Mouse (Mus musculus) ES-E14 (cell line): ENCODE measurements around the gene Prmt8.

Source experiments
- CHD2 ChIP-seq: IDR thresholded peaks from 2 replicates; pipeline ENCODE4 v1.6.1; 2014; ENCODE audit warnings: mild to moderate bottlenecking, low read depth, low read length, inconsistent platforms
- HCFC1 ChIP-seq: IDR thresholded peaks from 2 replicates; pipeline ENCODE4 v1.6.1; 2012; ENCODE audit warnings: low read length, inconsistent platforms, borderline replicate concordance; ENCODE audit not compliant: insufficient read depth
- MAFK ChIP-seq: IDR thresholded peaks from 2 replicates; pipeline ENCODE4 v1.6.1; 2014; ENCODE audit warnings: mild to moderate bottlenecking, low read depth, low read length, inconsistent platforms; ENCODE audit not compliant: insufficient read depth
- ZC3H11A ChIP-seq: IDR thresholded peaks from 2 replicates; pipeline ENCODE4 v1.6.1; 2012; ENCODE audit warnings: low read depth, mild to moderate bottlenecking, inconsistent platforms, low read length, borderline replicate concordance
- ZNF384 ChIP-seq: IDR thresholded peaks from 2 replicates; pipeline ENCODE4 v1.6.1; 2012; ENCODE audit warnings: low read depth, low read length, inconsistent platforms

DNA sequence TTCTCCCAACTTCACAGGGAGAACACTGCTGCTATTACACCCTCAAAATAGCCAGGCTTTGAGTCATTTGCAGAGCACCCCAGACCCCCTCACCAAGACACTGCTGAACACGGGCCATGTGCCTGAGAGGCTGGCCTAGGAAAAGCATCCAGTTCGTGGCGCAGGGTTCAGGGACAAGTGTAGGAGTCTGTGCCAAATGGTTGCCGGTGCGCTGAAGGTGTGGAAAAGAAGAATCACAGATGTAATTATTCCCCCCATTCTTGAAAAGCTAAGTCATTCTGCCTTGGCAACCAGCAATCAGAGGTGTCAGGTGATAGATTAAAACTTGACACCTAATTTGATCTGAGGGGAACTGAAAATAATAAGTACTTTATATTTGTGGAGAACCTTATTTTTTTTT is 109.8 kb downstream of the Prmt8 start:
- TF ChIP-seq ZC3H11A (no peak), CHD2 (no peak), ZNF384 (no peak), HCFC1 (no peak), MAFK (no peak)
